Comparison of ENCODE assay signal across 14 mouse cellular contexts in genomic region chr2:35770541-35770940, GRCm38 (mm10).
"Had no signal": no experiment of that assay in that cellular context is flagged by ENCODE, and none has a peak within 500 bp of the region (broad histone marks: within the 10 kb centered on the region; RNA-seq: fewer than 3 reads in every experiment).

No protein-coding gene starts in this region.

- H3K9me3 ChIP-seq: limb, embryonic 10.5 days; liver, embryonic 15.5 days; midbrain, embryonic 13.5 days; neural tube, embryonic 15.5 days had no signal

- H3K27me3 ChIP-seq: liver, embryonic 15.5 days; neural tube, embryonic 15.5 days had no signal

- H3K9ac ChIP-seq: liver, embryonic 15.5 days; midbrain, embryonic 13.5 days; neural tube, embryonic 15.5 days had no signal

- DNase-seq: kidney, postnatal 25 days; lung, adult 2 months; lung, postnatal 36 days; right cerebral cortex, adult 18-20 months; right cerebral cortex, postnatal 25 days; thymus, postnatal 4 days had no signal

- H3K4me2 ChIP-seq: liver, embryonic 11.5 days; liver, embryonic 15.5 days; midbrain, embryonic 13.5 days; neural tube, embryonic 15.5 days had no signal

- ATAC-seq: lung, postnatal 0 days; midbrain, embryonic 13.5 days had no signal

- H3K4me3 ChIP-seq: limb, embryonic 10.5 days; liver, embryonic 15.5 days; midbrain, embryonic 13.5 days; myocyte; neural tube, embryonic 15.5 days had no signal

- H3K36me3 ChIP-seq: limb, embryonic 10.5 days; liver, embryonic 15.5 days; midbrain, embryonic 13.5 days; neural tube, embryonic 15.5 days had no signal

- H3K4me1 ChIP-seq: liver, embryonic 15.5 days had no signal

- H3K27ac ChIP-seq: limb, embryonic 10.5 days; liver, embryonic 15.5 days; midbrain, embryonic 13.5 days; neural tube, embryonic 15.5 days; stomach, postnatal 0 days had no signal
